Mouse (Mus musculus): ENCODE results near the gene Bub3. TPM values are rescaled to one million over a fixed set of nuclear protein-coding genes. Genes with fewer than 3 reads are reported as not detected.

Bub3 gene
- polyA plus RNA-seq, 1 experiment from 2014 or later, result 149 TPM

DNA sequence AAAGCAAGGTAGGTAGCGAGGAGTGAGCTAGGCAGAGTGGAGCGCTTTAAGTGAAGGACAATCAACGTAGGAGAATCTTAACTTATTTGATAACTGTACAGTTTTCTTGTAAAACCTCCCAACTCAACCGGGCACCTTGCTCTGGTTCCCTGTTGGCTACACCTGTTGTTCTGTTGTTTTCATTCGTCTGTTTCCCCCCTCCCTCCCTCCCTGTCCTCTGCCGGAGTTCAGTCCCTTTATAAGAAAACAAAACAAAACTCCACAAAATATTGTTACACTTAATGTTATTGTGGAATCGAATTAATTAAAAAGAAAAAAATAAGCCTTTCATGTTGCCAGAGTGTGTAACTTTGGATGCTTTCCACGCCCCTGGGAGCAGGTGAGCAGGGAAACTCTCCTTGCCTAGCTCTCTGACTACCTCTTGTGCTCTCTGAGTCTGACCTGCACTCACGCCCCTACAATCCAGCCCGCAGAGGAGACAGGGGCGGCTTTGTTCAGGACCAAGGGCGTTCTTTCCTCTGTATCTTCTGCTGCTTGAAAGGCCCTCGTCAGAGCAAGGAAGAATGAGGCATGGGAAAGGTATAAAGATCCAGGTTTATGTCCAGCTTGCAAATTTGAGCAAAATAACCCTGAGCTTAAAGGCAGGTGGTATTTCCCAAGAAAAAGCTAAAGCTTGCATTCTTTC is 14.2 kb upstream of the Bub3 start:
- H3K4me2 ChIP-seq (ENCODE audit: low read length), result no peak overlapping the region
- H3K9me3 ChIP-seq (ENCODE audit: control insufficient read depth, low read length), result no peaks in the 10 kb centered on the region
- no peaks in the 10 kb centered on the region for H3K36me3 ChIP-seq (ENCODE audit: control insufficient read depth, insufficient read depth, low read length)
- ATAC-seq, result no peak
- peaks cover 66% of the 10 kb centered on the region for H3K27me3 ChIP-seq (replicated peaks; ENCODE audit: control insufficient read depth, insufficient read depth, low read length)
- WGBS, result 2% methylated on average over 13 of the region's 13 CpGs
- H3K4me3 ChIP-seq (ENCODE audit: low read length), result no peak overlapping the region
- no peak overlapping the region for H3K9ac ChIP-seq (ENCODE audit: low read depth, low read length)
- peaks cover 15% of the 10 kb centered on the region for H3K4me1 ChIP-seq (ENCODE audit: control insufficient read depth, insufficient read depth, low read depth, low read length)
- no peak overlapping the region for H3K27ac ChIP-seq (ENCODE audit: low read depth, low read length)

DNA sequence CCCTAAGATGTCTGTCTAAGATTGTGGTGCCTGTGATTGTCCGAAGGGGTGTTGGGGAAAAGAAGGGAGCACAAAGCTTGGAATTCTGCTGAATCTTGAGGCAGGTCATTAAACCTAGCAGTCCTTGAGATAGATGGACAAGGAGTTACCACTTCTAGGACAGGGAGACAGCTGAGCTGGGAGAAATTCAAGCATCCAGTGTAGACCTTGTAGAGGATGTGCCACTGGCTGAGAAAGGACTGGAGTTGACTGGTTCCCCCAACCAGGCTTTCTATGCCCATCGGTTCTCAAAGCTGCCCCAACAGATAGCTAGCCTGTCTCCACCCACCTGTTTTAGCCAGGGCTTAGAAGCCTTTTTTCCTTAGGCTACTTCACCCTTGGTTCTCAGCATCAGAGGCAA is 13.6 kb upstream of the Bub3 start:
- no peak for ATAC-seq
- no peak overlapping the region for H3K4me2 ChIP-seq (ENCODE audit: low read length)
- 1% methylated on average over 2 of the region's 2 CpGs for WGBS
- no peaks in the 10 kb centered on the region for H3K9me3 ChIP-seq (ENCODE audit: control insufficient read depth, low read length)
- no peaks in the 10 kb centered on the region for H3K36me3 ChIP-seq (ENCODE audit: control insufficient read depth, insufficient read depth, low read length)
- H3K27ac ChIP-seq (ENCODE audit: low read depth, low read length), result no peak overlapping the region
- peaks cover 15% of the 10 kb centered on the region for H3K4me1 ChIP-seq (ENCODE audit: control insufficient read depth, insufficient read depth, low read depth, low read length)
- no peak overlapping the region for H3K9ac ChIP-seq (ENCODE audit: low read depth, low read length)
- peaks cover 67% of the 10 kb centered on the region for H3K27me3 ChIP-seq (replicated peaks; ENCODE audit: control insufficient read depth, insufficient read depth, low read length)
- H3K4me3 ChIP-seq (ENCODE audit: low read length), result no peak overlapping the region

DNA sequence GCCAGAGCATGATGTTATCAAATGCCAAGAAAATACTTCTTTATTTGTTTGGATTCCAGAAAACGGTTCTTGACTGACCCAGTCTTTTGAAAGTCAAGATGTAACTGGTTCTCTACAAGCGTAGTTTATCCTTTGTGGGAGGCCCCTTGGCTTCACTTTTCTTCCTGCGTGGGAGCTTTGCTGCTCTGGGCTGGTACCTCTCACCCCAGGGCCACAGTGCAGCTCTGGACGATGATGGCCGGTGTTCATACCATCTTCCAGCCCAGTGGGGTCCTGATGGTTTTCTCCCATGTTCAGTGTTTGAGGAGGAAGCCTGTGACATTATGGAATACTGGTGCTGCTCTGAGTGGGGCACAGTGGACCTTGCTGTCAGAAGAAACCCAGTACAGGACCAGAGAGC is 12.5 kb upstream of the Bub3 start:
- H3K27me3 ChIP-seq (replicated peaks; ENCODE audit: control insufficient read depth, insufficient read depth, low read length), result peaks cover 73% of the 10 kb centered on the region
- no peaks in the 10 kb centered on the region for H3K36me3 ChIP-seq (ENCODE audit: control insufficient read depth, insufficient read depth, low read length)
- H3K4me2 ChIP-seq (ENCODE audit: low read length), result no peak overlapping the region
- WGBS, result 2% methylated on average over 5 of the region's 5 CpGs
- peaks cover 9% of the 10 kb centered on the region for H3K4me1 ChIP-seq (ENCODE audit: control insufficient read depth, insufficient read depth, low read depth, low read length)
- H3K4me3 ChIP-seq (ENCODE audit: low read length), result no peak overlapping the region
- no peak for ATAC-seq
- no peak overlapping the region for H3K27ac ChIP-seq (ENCODE audit: low read depth, low read length)
- H3K9ac ChIP-seq (ENCODE audit: low read depth, low read length), result no peak overlapping the region
- no peaks in the 10 kb centered on the region for H3K9me3 ChIP-seq (ENCODE audit: control insufficient read depth, low read length)

DNA sequence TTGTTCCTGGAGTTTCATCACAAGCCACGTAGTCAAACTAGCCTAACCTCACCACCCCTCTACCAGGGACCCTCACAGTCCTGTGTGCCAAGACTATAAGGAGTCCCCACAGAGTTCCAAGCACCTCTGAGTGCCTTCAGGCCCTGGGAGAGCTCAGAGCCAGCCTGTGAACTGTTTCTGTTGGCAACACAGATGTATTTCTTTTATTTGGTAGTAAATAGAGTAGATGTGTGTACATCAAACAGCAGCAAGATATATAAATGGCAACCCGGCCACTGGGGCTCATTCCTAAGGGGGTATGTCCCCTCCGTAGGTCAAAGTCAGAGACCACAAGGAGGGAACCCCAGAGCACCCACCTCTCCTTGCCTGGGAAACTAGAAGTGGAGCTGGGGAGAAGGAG is 11.5 kb upstream of the Bub3 start, which contains the start of gene Hmx2:
Gene Hmx2, plus strand, starts transcription at position 301 of the 400 bp plus-strand sequence.
- no peak within 1 kb of the TSS for H3K27ac ChIP-seq (ENCODE audit: low read depth, low read length)
- H3K36me3 ChIP-seq (ENCODE audit: control insufficient read depth, insufficient read depth, low read length), result no peaks in the 10 kb centered on the region
- 1% methylated on average over 3 of the region's 3 CpGs for WGBS
- H3K27me3 ChIP-seq (replicated peaks; ENCODE audit: control insufficient read depth, insufficient read depth, low read length), result peaks cover 76% of the 10 kb centered on the region
- no peaks in the 10 kb centered on the region; the same call in 1 of the 2 replicates for H3K9me3 ChIP-seq (ENCODE audit: control insufficient read depth, low read length)
- no peak within 1 kb of the TSS for H3K9ac ChIP-seq (ENCODE audit: low read depth, low read length)
- peaks cover 2% of the 10 kb centered on the region; the same call in 1 of the 2 replicates for H3K4me1 ChIP-seq (ENCODE audit: control insufficient read depth, insufficient read depth, low read depth, low read length)
- H3K4me2 ChIP-seq (ENCODE audit: low read length), result no peak within 1 kb of the TSS
- no peak for ATAC-seq
- H3K4me3 ChIP-seq (ENCODE audit: low read length), result no peak within 1 kb of the TSS

DNA sequence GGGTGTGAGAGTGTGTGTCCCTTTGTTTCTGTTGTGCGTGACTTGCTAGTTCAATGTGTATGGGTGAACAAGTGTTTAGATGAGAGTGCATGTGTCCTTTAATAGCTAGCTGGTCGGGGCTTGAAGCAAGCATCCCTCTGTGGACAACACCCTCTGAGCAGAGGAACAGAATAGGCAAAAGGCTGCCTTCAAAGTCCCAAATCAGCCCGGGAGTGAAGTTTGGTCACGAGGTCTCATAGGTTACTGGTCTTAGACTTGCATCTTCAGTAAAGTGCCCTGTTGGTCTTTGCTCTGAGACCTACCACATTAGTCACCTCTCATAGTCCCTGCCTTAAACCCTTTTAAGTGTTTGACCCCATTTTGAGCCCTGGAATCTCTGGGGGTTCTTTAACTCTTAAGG is 8.6 kb upstream of the Bub3 start:
- 3% methylated on average over 4 of the region's 4 CpGs for WGBS
- H3K9ac ChIP-seq (ENCODE audit: low read depth, low read length), result no peak overlapping the region
- no peak for ATAC-seq
- no peaks in the 10 kb centered on the region for H3K36me3 ChIP-seq (ENCODE audit: control insufficient read depth, insufficient read depth, low read length)
- no peak overlapping the region for H3K4me3 ChIP-seq (ENCODE audit: low read length)
- peaks cover 9% of the 10 kb centered on the region for H3K4me1 ChIP-seq (ENCODE audit: control insufficient read depth, insufficient read depth, low read depth, low read length)
- H3K27ac ChIP-seq (ENCODE audit: low read depth, low read length), result no peak overlapping the region
- peaks cover 75% of the 10 kb centered on the region for H3K27me3 ChIP-seq (replicated peaks; ENCODE audit: control insufficient read depth, insufficient read depth, low read length)
- no peak overlapping the region for H3K4me2 ChIP-seq (ENCODE audit: low read length)
- no peaks in the 10 kb centered on the region; the same call in 1 of the 2 replicates for H3K9me3 ChIP-seq (ENCODE audit: control insufficient read depth, low read length)

DNA sequence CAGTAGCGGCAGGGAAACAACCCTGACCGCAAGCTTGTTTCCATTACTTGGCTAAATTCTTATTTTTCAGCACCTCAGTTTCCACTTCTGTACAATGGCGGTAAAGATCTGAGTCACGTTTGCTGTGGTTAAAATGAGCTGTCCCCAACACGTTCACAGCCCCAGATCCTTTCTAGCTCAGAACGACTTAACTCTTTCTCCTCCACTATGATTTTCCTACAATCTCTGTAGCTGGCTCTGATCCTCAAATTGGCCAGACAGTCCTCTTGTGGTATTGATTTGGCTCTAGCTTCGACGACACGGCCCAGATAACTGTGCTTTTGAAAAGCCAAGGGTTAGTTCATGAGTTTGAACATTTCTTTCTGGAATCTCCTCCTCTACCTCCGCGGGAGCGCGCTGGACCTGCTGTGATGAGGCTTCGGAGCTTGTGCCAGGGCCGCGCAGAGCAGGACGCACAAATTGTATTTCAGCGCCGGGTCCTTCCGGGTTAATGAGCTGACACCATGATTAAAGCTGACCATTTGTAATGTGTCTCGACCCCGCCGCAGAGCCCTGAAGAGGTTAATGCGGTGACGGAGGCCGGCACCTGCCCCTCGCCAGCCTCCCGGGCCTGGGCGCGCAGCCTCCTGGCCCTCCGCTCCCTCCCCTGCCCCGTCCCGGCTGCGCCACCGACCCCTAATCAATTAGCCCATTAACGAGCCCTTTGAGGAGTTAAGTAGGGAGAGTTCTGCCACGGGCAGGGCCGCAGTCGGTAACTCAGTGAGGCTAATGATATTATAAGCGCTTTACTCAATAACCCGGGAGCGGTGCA is 7.9 kb upstream of the Bub3 start:
- peaks cover 9% of the 10 kb centered on the region for H3K4me1 ChIP-seq (ENCODE audit: control insufficient read depth, insufficient read depth, low read depth, low read length)
- no peak overlapping the region for H3K27ac ChIP-seq (ENCODE audit: low read depth, low read length)
- H3K9ac ChIP-seq (ENCODE audit: low read depth, low read length), result no peak overlapping the region
- peaks cover 71% of the 10 kb centered on the region for H3K27me3 ChIP-seq (replicated peaks; ENCODE audit: control insufficient read depth, insufficient read depth, low read length)
- no peak overlapping the region for H3K4me3 ChIP-seq (ENCODE audit: low read length)
- no peak overlapping the region for H3K4me2 ChIP-seq (ENCODE audit: low read length)
- under 1% methylated on average over 42 of the region's 42 CpGs for WGBS
- H3K9me3 ChIP-seq (ENCODE audit: control insufficient read depth, low read length), result no peaks in the 10 kb centered on the region; the same call in 1 of the 2 replicates
- no peaks in the 10 kb centered on the region for H3K36me3 ChIP-seq (ENCODE audit: control insufficient read depth, insufficient read depth, low read length)
- ATAC-seq, result no peak

DNA sequence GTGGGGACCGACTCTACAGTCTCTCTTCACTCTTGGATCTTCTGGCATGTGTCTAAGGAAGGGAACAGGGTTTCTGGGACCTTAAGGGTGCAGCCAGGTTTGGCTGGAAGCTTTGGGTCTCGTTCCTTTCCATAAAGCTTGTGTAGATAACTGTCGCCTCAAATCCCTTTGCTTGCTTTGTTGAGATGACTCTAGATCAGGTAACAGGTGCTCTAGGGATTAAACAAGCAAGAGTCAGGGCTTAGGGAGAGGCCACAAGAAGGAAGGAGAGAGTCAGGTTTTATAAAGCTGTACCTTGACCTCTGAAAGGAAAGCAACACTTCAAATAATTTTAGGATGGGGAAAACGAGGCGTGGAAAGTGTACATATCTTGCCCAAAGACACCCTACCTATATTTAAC is 7.2 kb upstream of the Bub3 start:
- ATAC-seq, result no peak
- H3K4me2 ChIP-seq (ENCODE audit: low read length), result no peak overlapping the region

DNA sequence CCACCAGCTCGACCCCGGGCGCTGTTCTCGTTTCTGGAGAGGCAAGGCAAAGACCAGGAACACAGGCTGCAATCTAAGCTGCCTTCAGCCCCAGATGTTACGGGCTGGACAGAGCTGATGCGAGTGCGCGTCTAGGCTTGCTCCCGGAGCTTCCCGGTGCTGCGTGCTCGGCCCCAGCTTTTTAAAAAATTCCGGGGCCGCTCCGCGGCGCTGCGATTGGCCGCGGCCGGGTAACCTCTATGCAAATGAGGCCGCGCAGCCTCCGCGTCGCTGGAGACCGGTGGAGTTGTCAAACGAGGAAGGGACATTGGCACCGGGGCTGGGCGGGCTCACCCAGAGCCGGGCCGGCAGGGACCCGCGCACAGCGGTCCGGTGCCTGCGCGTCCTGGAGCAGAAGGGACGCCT is 6.2 kb upstream of the Bub3 start:
- no peak overlapping the region for H3K9ac ChIP-seq (ENCODE audit: low read depth, low read length)

More for the DNA sequence above, 7.2 kb upstream of the Bub3 start:
- Histone ChIP-seq H3K36me3 (ENCODE audit: control insufficient read depth, insufficient read depth, low read length) (no peaks in the 10 kb centered on the region), H3K9me3 (ENCODE audit: control insufficient read depth, low read length) (no peaks in the 10 kb centered on the region; the same call in 1 of the 2 replicates), H3K27ac (ENCODE audit: low read depth, low read length) (no peak overlapping the region), H3K4me3 (ENCODE audit: low read length) (no peak overlapping the region), H3K4me1 (ENCODE audit: control insufficient read depth, insufficient read depth, low read depth, low read length) (peaks cover 9% of the 10 kb centered on the region), H3K9ac (ENCODE audit: low read depth, low read length) (no peak overlapping the region), H3K27me3 (replicated peaks; ENCODE audit: control insufficient read depth, insufficient read depth, low read length) (peaks cover 71% of the 10 kb centered on the region)
- 1% methylated on average over 5 of the region's 5 CpGs for WGBS

More for the DNA sequence above, 6.2 kb upstream of the Bub3 start:
- Histone ChIP-seq H3K4me1 (ENCODE audit: control insufficient read depth, insufficient read depth, low read depth, low read length) (peaks cover 9% of the 10 kb centered on the region), H3K36me3 (ENCODE audit: control insufficient read depth, insufficient read depth, low read length) (no peaks in the 10 kb centered on the region), H3K4me3 (ENCODE audit: low read length) (peak overlapping the region; percentile 27), H3K27ac (ENCODE audit: low read depth, low read length) (no peak overlapping the region), H3K9me3 (ENCODE audit: control insufficient read depth, low read length) (no peaks in the 10 kb centered on the region; the same call in 1 of the 2 replicates), H3K4me2 (ENCODE audit: low read length) (peak overlapping the region; percentile 47), H3K27me3 (replicated peaks; ENCODE audit: control insufficient read depth, insufficient read depth, low read length) (peaks cover 71% of the 10 kb centered on the region)
- ATAC-seq, result no peak
- WGBS, result under 1% methylated on average over 38 of the region's 39 CpGs

All from hindbrain, embryonic 16.5 days (tissue).